Mouse (Mus musculus): ENCODE data around the gene Aqp3. TPM values are rescaled to one million over a fixed set of nuclear protein-coding genes. Genes with fewer than 3 reads are reported as not detected.
A peak's percentile ranks its signal among the peaks of the same experiment; 100 is the strongest.

Aqp3 gene
- polyA plus RNA-seq, 2 experiments = 36.6 to 56.2 TPM

- ATAC-seq (ENCODE audit: low FRiP score, low read depth) (peak; percentile 81), DNase-seq (ENCODE audit: low spot score) (peak; percentile 99)
- Histone ChIP-seq H3K9ac (ENCODE audit: low read depth, low read length, severe bottlenecking) (peak overlapping the region; percentile 28; the same call in 1 of the 2 replicates), H3K27ac (replicated peaks; ENCODE audit: low read depth, low read length) (no peak overlapping the region), H3K36me3 (ENCODE audit: control insufficient read depth, insufficient read depth, low read length) (no peaks in the 10 kb centered on the region), H3K4me1 (ENCODE audit: control insufficient read depth, insufficient read depth, low read length) (0 out of 2 replicates have a peak, but pooled peaks cover 3% of the 10 kb centered on the region), H3K27me3 (ENCODE audit: control insufficient read depth, insufficient read depth, low read length) (no peaks in the 10 kb centered on the region), H3K4me3 (replicated peaks; ENCODE audit: low read length) (no peak overlapping the region; the same call in 1 of the 2 replicates), H3K9me3 (ENCODE audit: control insufficient read depth, low read length) (no peaks in the 10 kb centered on the region), H3K4me2 (replicated peaks; ENCODE audit: low read depth, low read length, severe bottlenecking) (peak overlapping the region; percentile 31)
- no peak for TF ChIP-seq POLR2A (IDR thresholded peaks at IDR 0.05; ENCODE audit: borderline replicate concordance, extremely low read depth, insufficient read depth, insufficient read length)
- 33% methylated on average over 16 of the region's 16 CpGs for WGBS
Observed at GRCm38 (mm10) chr4:41050726-41051675, 47.0 kb downstream of the Aqp3 start.

- H3K9me3 ChIP-seq (ENCODE audit: control insufficient read depth, low read length) = no peaks in the 10 kb centered on the region
- DNase-seq (ENCODE audit: low spot score) (no peak), ATAC-seq (ENCODE audit: low FRiP score, low read depth) (no peak)
- no peaks in the 10 kb centered on the region for H3K27me3 ChIP-seq (ENCODE audit: control insufficient read depth, insufficient read depth, low read length)
- TF ChIP-seq POLR2A (IDR thresholded peaks at IDR 0.05; ENCODE audit: borderline replicate concordance, extremely low read depth, insufficient read depth, insufficient read length) = no peak
- no peaks in the 10 kb centered on the region for H3K4me1 ChIP-seq (ENCODE audit: control insufficient read depth, insufficient read depth, low read length)
- 62% methylated on average over 2 of the region's 2 CpGs for WGBS
- no peak overlapping the region for H3K9ac ChIP-seq (ENCODE audit: low read depth, low read length, severe bottlenecking)
- H3K4me2 ChIP-seq (replicated peaks; ENCODE audit: low read depth, low read length, severe bottlenecking) = no peak overlapping the region
- no peak overlapping the region for H3K27ac ChIP-seq (replicated peaks; ENCODE audit: low read depth, low read length)
- no peak overlapping the region for H3K4me3 ChIP-seq (replicated peaks; ENCODE audit: low read length)
- H3K36me3 ChIP-seq (ENCODE audit: control insufficient read depth, insufficient read depth, low read length) = no peaks in the 10 kb centered on the region
Observed at GRCm38 (mm10) chr4:41048926-41049325, 49.1 kb downstream of the Aqp3 start.

GRCm38 (mm10) chr4:41047524-41048271 is 50.3 kb downstream of the Aqp3 start, which contains the start of gene Aqp7:
TSS of gene Aqp7 (minus strand) at chr4:41048139.
- no peak within 1 kb of the TSS for H3K4me3 ChIP-seq (replicated peaks; ENCODE audit: low read length)
- no peak for TF ChIP-seq POLR2A (IDR thresholded peaks at IDR 0.05; ENCODE audit: borderline replicate concordance, extremely low read depth, insufficient read depth, insufficient read length)
- ATAC-seq (ENCODE audit: low FRiP score, low read depth) = no peak
- H3K36me3 ChIP-seq (ENCODE audit: control insufficient read depth, insufficient read depth, low read length) = no peaks in the 10 kb centered on the region
- no peaks in the 10 kb centered on the region for H3K4me1 ChIP-seq (ENCODE audit: control insufficient read depth, insufficient read depth, low read length)
- no peak within 1 kb of the TSS for H3K4me2 ChIP-seq (replicated peaks; ENCODE audit: low read depth, low read length, severe bottlenecking)
- 0 out of 2 replicates have a peak within 1 kb of the TSS, but pooled peaks have one; percentile 12 for H3K9ac ChIP-seq (ENCODE audit: low read depth, low read length, severe bottlenecking)
- H3K27ac ChIP-seq (replicated peaks; ENCODE audit: low read depth, low read length) = no peak within 1 kb of the TSS
- no peaks in the 10 kb centered on the region for H3K27me3 ChIP-seq (ENCODE audit: control insufficient read depth, insufficient read depth, low read length)
- WGBS = 18% methylated on average over 9 of the region's 9 CpGs
- H3K9me3 ChIP-seq (ENCODE audit: control insufficient read depth, low read length) = no peaks in the 10 kb centered on the region
- no peak for DNase-seq (ENCODE audit: low spot score)

DNA sequence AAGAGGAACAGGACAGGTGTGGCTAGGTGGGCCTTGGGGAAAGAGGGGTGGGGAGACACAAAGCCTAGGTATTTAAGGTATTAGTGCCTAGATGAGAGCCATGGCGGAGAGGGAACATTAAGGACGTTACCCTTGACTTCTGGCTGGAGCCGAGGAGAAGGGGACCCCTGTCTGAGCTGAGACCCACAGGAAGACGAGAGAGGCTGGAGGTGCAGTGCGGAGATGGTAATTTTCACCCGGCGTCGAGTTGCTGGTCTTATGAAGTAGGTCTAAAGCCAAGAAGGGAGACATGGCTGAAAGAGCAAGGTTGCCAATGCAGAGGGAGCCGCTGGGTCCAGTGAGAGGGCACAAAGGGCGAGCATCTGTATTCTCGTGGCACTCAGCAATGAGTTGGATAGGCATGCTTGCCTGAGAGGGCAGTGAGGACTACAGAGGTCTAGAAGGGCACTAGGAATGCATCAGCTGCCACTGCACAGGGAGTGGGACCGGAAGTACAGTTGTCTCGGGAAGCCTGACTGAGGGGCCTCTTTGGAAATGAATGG is 51.7 kb downstream of the Aqp3 start:
- Histone ChIP-seq H3K4me3 (replicated peaks; ENCODE audit: low read length) (no peak overlapping the region), H3K9ac (ENCODE audit: low read depth, low read length, severe bottlenecking) (no peak overlapping the region), H3K36me3 (ENCODE audit: control insufficient read depth, insufficient read depth, low read length) (no peaks in the 10 kb centered on the region), H3K4me2 (replicated peaks; ENCODE audit: low read depth, low read length, severe bottlenecking) (no peak overlapping the region), H3K27ac (replicated peaks; ENCODE audit: low read depth, low read length) (no peak overlapping the region), H3K4me1 (ENCODE audit: control insufficient read depth, insufficient read depth, low read length) (no peaks in the 10 kb centered on the region), H3K27me3 (ENCODE audit: control insufficient read depth, insufficient read depth, low read length) (no peaks in the 10 kb centered on the region), H3K9me3 (ENCODE audit: control insufficient read depth, low read length) (no peaks in the 10 kb centered on the region)
- WGBS = 84% methylated on average over 13 of the region's 13 CpGs
- TF ChIP-seq POLR2A (IDR thresholded peaks at IDR 0.05; ENCODE audit: borderline replicate concordance, extremely low read depth, insufficient read depth, insufficient read length) = no peak
- ATAC-seq (ENCODE audit: low FRiP score, low read depth) (no peak), DNase-seq (ENCODE audit: low spot score) (no peak)

- 92% methylated on average over 3 of the region's 3 CpGs for WGBS
- Histone ChIP-seq H3K4me1 (ENCODE audit: control insufficient read depth, insufficient read depth, low read length) (no peaks in the 10 kb centered on the region), H3K27ac (replicated peaks; ENCODE audit: low read depth, low read length) (no peak overlapping the region), H3K27me3 (ENCODE audit: control insufficient read depth, insufficient read depth, low read length) (no peaks in the 10 kb centered on the region), H3K9me3 (ENCODE audit: control insufficient read depth, low read length) (no peaks in the 10 kb centered on the region), H3K4me3 (replicated peaks; ENCODE audit: low read length) (no peak overlapping the region), H3K9ac (ENCODE audit: low read depth, low read length, severe bottlenecking) (no peak overlapping the region), H3K4me2 (replicated peaks; ENCODE audit: low read depth, low read length, severe bottlenecking) (no peak overlapping the region), H3K36me3 (ENCODE audit: control insufficient read depth, insufficient read depth, low read length) (no peaks in the 10 kb centered on the region)
- ATAC-seq (ENCODE audit: low FRiP score, low read depth) = no peak
- no peak for TF ChIP-seq POLR2A (IDR thresholded peaks at IDR 0.05; ENCODE audit: borderline replicate concordance, extremely low read depth, insufficient read depth, insufficient read length)
- no peak for DNase-seq (ENCODE audit: low spot score)
Observed at GRCm38 (mm10) chr4:41045288-41045687, 52.7 kb downstream of the Aqp3 start.

Measured in limb, embryonic 14.5 days (tissue).